Mouse (Mus musculus): ENCODE results near the gene Dcst2. TPM values are rescaled to one million over a fixed set of nuclear protein-coding genes. Genes with fewer than 3 reads are reported as not detected.

Gene Dcst2
- polyA plus RNA-seq, 1 experiment: not detected

GRCm38 (mm10) chr3:89355512-89355902 is 6.3 kb upstream of the Dcst2 start:
- H3K4me1 ChIP-seq (ENCODE audit: control insufficient read depth, insufficient read depth, low read length): no peaks in the 10 kb centered on the region
- TF ChIP-seq POLR2A (IDR thresholded peaks at IDR 0.05; ENCODE audit: low read depth, low read length) (no peak), CTCF (IDR thresholded peaks at IDR 0.05; ENCODE audit: borderline replicate concordance, insufficient read depth, low read length) (no peak)
- H3K4me3 ChIP-seq (ENCODE audit: insufficient read depth, low read length): no peak overlapping the region
- H3K27ac ChIP-seq (ENCODE audit: insufficient read depth, low read length): no peak overlapping the region

- Histone ChIP-seq H3K4me3 (ENCODE audit: insufficient read depth, low read length) (no peak overlapping the region), H3K4me1 (ENCODE audit: control insufficient read depth, insufficient read depth, low read length) (no peaks in the 10 kb centered on the region), H3K27ac (ENCODE audit: insufficient read depth, low read length) (no peak overlapping the region)
- TF ChIP-seq CTCF (IDR thresholded peaks at IDR 0.05; ENCODE audit: borderline replicate concordance, insufficient read depth, low read length): no peak
- TF ChIP-seq POLR2A (IDR thresholded peaks at IDR 0.05; ENCODE audit: low read depth, low read length): no peak
Measured at GRCm38 (mm10) chr3:89356029-89356428, 5.7 kb upstream of the Dcst2 start.

DNA sequence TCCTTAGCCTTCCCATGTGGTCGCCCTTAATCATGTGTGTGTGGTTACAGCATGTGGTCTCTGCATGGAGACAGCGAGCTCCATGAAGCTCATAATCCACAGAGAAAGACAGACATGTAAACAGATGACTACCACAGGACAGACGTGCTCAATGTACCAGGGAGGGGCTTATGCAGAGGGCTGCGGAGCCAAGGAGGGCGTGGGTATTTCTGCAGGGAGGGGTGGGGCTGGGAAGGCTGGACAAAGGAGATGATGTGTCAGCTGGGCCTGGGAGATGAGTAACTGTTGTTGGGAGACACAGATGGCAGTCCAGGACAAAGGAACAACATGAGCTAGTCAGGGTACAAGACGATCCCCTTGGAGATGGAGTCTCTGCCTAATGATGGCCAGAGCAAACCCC is 2.1 kb upstream of the Dcst2 start:
- Histone ChIP-seq H3K4me3 (ENCODE audit: insufficient read depth, low read length) (no peak overlapping the region), H3K4me1 (ENCODE audit: control insufficient read depth, insufficient read depth, low read length) (no peaks in the 10 kb centered on the region), H3K27ac (ENCODE audit: insufficient read depth, low read length) (no peak overlapping the region)
- TF ChIP-seq CTCF (IDR thresholded peaks at IDR 0.05; ENCODE audit: borderline replicate concordance, insufficient read depth, low read length): no peak
- no peak for TF ChIP-seq POLR2A (IDR thresholded peaks at IDR 0.05; ENCODE audit: low read depth, low read length)

GRCm38 (mm10) chr3:89360237-89360636 is 1.5 kb upstream of the Dcst2 start:
- Histone ChIP-seq H3K4me1 (ENCODE audit: control insufficient read depth, insufficient read depth, low read length) (no peaks in the 10 kb centered on the region), H3K4me3 (ENCODE audit: insufficient read depth, low read length) (no peak overlapping the region), H3K27ac (ENCODE audit: insufficient read depth, low read length) (no peak overlapping the region)
- no peak for TF ChIP-seq POLR2A (IDR thresholded peaks at IDR 0.05; ENCODE audit: low read depth, low read length)
- TF ChIP-seq CTCF (IDR thresholded peaks at IDR 0.05; ENCODE audit: borderline replicate concordance, insufficient read depth, low read length): no peak

DNA sequence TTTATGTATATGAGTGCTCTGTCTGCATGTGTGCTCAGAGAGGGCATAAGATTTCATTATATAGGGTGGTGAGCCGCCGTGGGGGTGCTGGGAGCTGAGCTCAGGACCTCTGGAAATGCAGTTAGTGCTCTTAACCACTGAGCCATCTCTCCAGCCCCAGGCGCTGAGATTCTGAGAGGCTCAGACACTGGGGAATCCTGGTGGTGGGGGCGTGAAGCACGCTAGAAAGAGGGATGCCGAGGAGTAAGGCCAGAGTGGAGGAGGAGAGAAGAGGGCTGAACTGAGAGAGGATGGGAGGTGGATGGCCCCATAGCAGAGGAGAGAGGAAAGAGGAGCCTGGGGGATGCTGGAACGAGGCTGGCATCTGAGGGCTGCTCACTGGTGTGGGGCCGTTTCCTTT is 2.9 kb downstream of the Dcst2 start:
- Histone ChIP-seq H3K4me3 (ENCODE audit: insufficient read depth, low read length) (no peak overlapping the region), H3K4me1 (ENCODE audit: control insufficient read depth, insufficient read depth, low read length) (no peaks in the 10 kb centered on the region), H3K27ac (ENCODE audit: insufficient read depth, low read length) (no peak overlapping the region)
- TF ChIP-seq POLR2A (IDR thresholded peaks at IDR 0.05; ENCODE audit: low read depth, low read length) (no peak), CTCF (IDR thresholded peaks at IDR 0.05; ENCODE audit: borderline replicate concordance, insufficient read depth, low read length) (no peak)

DNA sequence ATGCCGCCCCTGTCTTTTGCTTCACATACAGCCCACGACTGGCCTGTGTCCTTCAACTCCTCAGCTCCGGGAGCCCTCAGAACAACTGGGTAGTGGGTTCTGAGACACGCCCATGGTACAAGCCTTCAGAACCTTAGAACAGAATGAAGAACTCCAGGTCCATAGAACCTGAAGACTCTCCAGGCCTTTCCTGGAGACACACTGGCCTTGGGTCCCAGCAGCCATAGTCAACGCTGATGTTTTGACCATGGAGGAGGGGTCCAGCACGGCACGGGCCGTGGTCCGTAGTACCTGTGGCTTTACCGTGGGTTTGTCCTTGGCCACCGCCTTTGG is 3.3 kb downstream of the Dcst2 start, which contains the start of gene Dcst1:
Gene Dcst1, minus strand, starts transcription at position 101 of the 333 bp plus-strand sequence.
- Histone ChIP-seq H3K4me3 (ENCODE audit: insufficient read depth, low read length) (no peak within 1 kb of the TSS), H3K4me1 (ENCODE audit: control insufficient read depth, insufficient read depth, low read length) (no peaks in the 10 kb centered on the region), H3K27ac (ENCODE audit: insufficient read depth, low read length) (no peak within 1 kb of the TSS)
- TF ChIP-seq CTCF (IDR thresholded peaks at IDR 0.05; ENCODE audit: borderline replicate concordance, insufficient read depth, low read length): no peak

DNA sequence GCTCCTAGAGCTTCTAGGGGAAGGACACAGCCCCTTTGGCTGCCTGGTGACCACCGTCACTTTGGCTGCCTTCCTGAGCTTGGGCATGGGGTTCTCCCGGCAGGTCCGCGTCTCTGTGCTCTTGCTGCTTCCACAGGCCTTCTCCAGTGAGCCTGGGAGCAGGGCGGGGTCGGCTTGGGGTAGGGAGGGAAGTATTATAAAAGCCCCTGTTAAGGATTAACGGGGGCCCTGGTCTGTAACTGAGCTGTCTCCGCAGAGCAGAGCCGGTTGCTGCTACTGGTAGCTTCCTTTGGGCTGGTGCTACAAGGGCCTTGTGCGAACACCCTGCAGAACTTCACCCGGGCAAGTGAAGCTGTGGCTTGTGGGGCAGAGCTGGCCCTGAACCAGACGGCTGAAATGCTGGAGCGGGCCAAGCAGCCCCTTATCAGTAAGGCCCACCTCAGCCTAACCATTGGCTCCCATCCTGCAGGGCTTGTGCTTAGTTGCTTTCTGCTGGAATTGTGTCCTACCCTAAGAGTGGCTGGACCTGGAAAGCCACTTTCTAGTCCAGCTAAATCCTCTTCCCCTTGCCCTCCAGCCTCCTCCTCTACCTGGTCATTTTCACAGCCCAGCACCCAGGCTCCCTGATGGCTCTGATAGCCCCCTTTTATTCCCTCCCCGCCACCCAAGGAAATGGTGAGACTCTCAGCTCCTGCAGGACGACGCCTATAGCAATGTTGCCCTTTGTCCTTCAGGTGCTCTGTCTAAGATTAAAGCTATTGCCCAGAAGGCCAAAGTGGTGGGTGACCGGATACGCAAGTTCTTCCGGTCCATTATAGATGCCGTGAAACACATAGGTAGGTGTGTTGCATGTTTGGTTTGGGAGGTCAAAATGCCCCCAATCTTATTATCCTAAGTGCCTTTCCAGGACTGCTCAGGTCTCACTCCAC is 4.0 kb downstream of the Dcst2 start:
- TF ChIP-seq POLR2A (IDR thresholded peaks at IDR 0.05; ENCODE audit: low read depth, low read length) (no peak), CTCF (IDR thresholded peaks at IDR 0.05; ENCODE audit: borderline replicate concordance, insufficient read depth, low read length) (no peak)
- no peaks in the 10 kb centered on the region for H3K4me1 ChIP-seq (ENCODE audit: control insufficient read depth, insufficient read depth, low read length)
- no peak overlapping the region for H3K4me3 ChIP-seq (ENCODE audit: insufficient read depth, low read length)

DNA sequence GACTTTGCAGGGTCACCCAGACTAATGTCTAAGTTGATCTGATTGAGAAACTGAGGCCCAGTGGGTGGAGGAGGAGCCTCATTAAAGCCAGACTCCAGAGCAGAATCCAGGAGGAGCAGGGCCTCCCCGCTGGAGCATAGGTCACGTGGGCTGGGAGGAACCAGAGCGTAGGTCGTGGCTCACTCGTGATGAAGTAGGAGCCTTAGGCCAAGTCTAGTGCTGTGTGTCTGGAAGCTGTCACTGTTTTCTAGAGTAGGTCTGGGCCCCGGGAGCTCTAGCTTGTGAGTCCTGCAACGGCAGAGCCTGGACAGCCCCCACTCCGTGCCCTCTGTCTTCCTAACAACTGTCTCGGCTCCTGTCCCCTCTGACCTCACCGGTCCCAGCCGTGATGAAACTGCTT is 5.6 kb downstream of the Dcst2 start:
- Histone ChIP-seq H3K27ac (ENCODE audit: insufficient read depth, low read length) (no peak overlapping the region), H3K4me1 (ENCODE audit: control insufficient read depth, insufficient read depth, low read length) (no peaks in the 10 kb centered on the region), H3K4me3 (ENCODE audit: insufficient read depth, low read length) (no peak overlapping the region)
- TF ChIP-seq CTCF (IDR thresholded peaks at IDR 0.05; ENCODE audit: borderline replicate concordance, insufficient read depth, low read length): no peak
- TF ChIP-seq POLR2A (IDR thresholded peaks at IDR 0.05; ENCODE audit: low read depth, low read length): no peak

More for the DNA sequence above, 4.0 kb downstream of the Dcst2 start:
- H3K27ac ChIP-seq (ENCODE audit: insufficient read depth, low read length): no peak overlapping the region

DNA sequence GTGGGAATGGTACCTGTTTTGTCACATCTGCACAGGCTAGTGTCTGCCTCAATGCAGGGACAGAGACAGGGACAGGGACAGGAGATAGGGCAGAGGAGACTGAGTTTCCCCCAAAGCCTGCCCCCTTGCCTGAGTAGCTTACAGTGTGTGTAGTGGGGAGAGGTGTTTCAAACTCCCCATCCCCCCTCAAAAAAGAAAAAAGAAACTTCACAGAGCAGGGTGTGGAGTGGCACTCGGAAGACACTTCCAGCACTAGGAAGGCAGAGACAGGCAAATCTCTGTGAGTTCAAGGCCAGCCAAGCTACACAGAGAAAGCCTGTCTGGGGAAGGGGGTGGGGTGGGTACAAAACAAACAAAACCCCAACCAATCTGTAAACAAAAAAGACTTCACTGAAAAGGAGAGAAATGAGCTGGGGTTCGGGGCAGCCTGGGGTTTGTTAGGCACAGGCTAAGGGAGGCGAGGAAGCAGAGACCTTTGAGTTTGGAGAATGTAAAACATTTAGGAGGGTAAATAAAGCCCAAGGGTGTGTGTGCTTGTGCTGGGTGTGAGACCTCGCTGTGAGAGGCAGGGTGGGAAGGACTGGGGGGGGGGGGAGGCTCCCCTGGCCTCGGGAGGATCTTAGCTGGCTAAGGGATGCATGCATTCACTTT is 11.9 kb downstream of the Dcst2 start:
- Histone ChIP-seq H3K4me3 (ENCODE audit: insufficient read depth, low read length) (no peak overlapping the region), H3K4me1 (ENCODE audit: control insufficient read depth, insufficient read depth, low read length) (0 out of 2 replicates have a peak, but pooled peaks cover under 1% of the 10 kb centered on the region), H3K27ac (ENCODE audit: insufficient read depth, low read length) (no peak overlapping the region)
- no peak for TF ChIP-seq POLR2A (IDR thresholded peaks at IDR 0.05; ENCODE audit: low read depth, low read length)
- no peak for TF ChIP-seq CTCF (IDR thresholded peaks at IDR 0.05; ENCODE audit: borderline replicate concordance, insufficient read depth, low read length)

DNA sequence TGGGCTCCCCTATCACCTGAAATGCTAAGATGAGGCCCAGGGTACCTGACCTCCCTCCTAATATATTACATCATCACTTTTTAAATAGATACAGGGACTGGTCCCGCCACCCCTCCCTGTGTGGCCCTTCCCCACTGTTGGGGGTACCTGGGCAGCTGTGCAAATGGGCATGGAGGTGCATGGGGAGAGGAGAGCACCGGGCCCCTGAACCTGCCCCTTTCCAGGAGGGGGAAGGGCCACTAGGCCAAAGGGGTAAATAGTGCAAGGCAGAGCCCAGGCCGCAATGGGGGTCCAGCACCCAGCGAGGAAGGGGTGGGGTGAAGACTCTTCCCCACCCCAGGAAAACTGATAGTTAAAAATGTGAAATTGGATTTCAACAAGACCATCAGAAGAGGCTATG is 16.1 kb downstream of the Dcst2 start:
- no peak overlapping the region for H3K4me3 ChIP-seq (ENCODE audit: insufficient read depth, low read length)
- TF ChIP-seq CTCF (IDR thresholded peaks at IDR 0.05; ENCODE audit: borderline replicate concordance, insufficient read depth, low read length) (no peak), POLR2A (IDR thresholded peaks at IDR 0.05; ENCODE audit: low read depth, low read length) (no peak)
- no peak overlapping the region for H3K27ac ChIP-seq (ENCODE audit: insufficient read depth, low read length)
- H3K4me1 ChIP-seq (ENCODE audit: control insufficient read depth, insufficient read depth, low read length): 0 out of 2 replicates have a peak, but pooled peaks cover 7% of the 10 kb centered on the region
